Comparison of ENCODE assay signal across 8 mouse cellular contexts in the genomic region with DNA sequence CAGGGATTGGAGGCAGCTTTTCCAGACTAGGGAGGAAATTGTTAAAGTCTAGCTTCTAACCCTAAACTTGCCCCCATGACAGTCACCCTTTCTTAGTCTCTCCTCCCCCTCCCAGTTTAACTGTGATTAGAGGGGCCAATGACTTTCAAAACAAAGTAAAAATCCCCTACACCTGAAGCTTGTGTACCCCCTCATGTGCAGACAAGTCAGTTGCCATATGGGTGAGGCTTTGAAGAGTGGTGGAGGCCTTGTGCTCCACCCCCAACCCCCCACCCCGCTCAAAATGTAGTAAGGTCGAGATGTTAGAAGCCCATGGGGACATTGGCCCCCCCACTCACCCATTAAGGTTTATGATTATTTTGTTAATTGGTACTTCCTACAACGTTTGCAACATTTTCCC. TPM values are rescaled to one million over a fixed set of nuclear protein-coding genes. Genes with fewer than 3 reads are reported as not detected.
DNase-seq lines count a peak whose midpoint lies in the region; ATAC-seq and TF ChIP-seq lines count a peak whose summit lies in the region.

No protein-coding gene starts in this region.

- H3K27ac ChIP-seq in embryonic facial prominence, embryonic 11.5 days (replicated peaks; ENCODE audit: low read depth, low read length) = no peak overlapping the region
- peak overlapping the region; percentile 95 for H3K27ac ChIP-seq in hindbrain, postnatal 0 days
- H3K27ac ChIP-seq in midbrain, embryonic 16.5 days (ENCODE audit: low read length) = no peak overlapping the region

- H3K4me3 ChIP-seq in embryonic facial prominence, embryonic 11.5 days (ENCODE audit: low read depth, low read length) = peak overlapping the region; percentile 68
- peak overlapping the region; percentile 57 for H3K4me3 ChIP-seq in hindbrain, postnatal 0 days (ENCODE audit: low read length)
- H3K4me3 ChIP-seq in midbrain, embryonic 16.5 days (ENCODE audit: low read depth, low read length) = peak overlapping the region; percentile 80

- H3K27me3 ChIP-seq in embryonic facial prominence, embryonic 11.5 days (ENCODE audit: control insufficient read depth, insufficient read depth, low read length) = peaks cover 2% of the 10 kb centered on the region; the same call in 1 of the 2 replicates
- H3K27me3 ChIP-seq in hindbrain, postnatal 0 days (ENCODE audit: insufficient read depth, low read length) = no peaks in the 10 kb centered on the region
- no peaks in the 10 kb centered on the region for H3K27me3 ChIP-seq in midbrain, embryonic 16.5 days (ENCODE audit: control insufficient read depth, insufficient read depth, low read depth, low read length)

- H3K4me2 ChIP-seq in embryonic facial prominence, embryonic 11.5 days (ENCODE audit: low read depth, low read length) = peak overlapping the region; percentile 88
- peak overlapping the region; percentile 64 for H3K4me2 ChIP-seq in hindbrain, postnatal 0 days (ENCODE audit: low read depth, low read length)
- peak overlapping the region; percentile 91 for H3K4me2 ChIP-seq in midbrain, embryonic 16.5 days (ENCODE audit: low read length)

- WGBS in embryonic facial prominence, embryonic 11.5 days = 0% methylated on average over 3 of the region's 3 CpGs
- 4% methylated on average over 3 of the region's 3 CpGs for WGBS in hindbrain, postnatal 0 days
- 4% methylated on average over 3 of the region's 3 CpGs for WGBS in midbrain, embryonic 16.5 days

- DNase-seq in kidney, postnatal 10 days = peak; percentile 11
- DNase-seq in kidney, adult 9 months = no peak
- DNase-seq in embryonic facial prominence, embryonic 11.5 days (ENCODE audit: low spot score) = no peak
- DNase-seq in hindbrain, postnatal 0 days (ENCODE audit: low spot score) = no peak
- DNase-seq in ovary, postnatal 10 days (ENCODE audit: low spot score) = no peak
- no peak for DNase-seq in frontal cortex, postnatal 10 days (ENCODE audit: low spot score in 2 of 2)

- no peaks in the 10 kb centered on the region; the same call in 1 of the 2 replicates for H3K4me1 ChIP-seq in embryonic facial prominence, embryonic 11.5 days (ENCODE audit: control insufficient read depth, insufficient read depth, low read length)
- H3K4me1 ChIP-seq in hindbrain, postnatal 0 days (ENCODE audit: insufficient read depth, low read length) = peaks cover 25% of the 10 kb centered on the region; the same call in 1 of the 2 replicates
- H3K4me1 ChIP-seq in midbrain, embryonic 16.5 days (ENCODE audit: control insufficient read depth, insufficient read depth, low read length) = peaks cover 50% of the 10 kb centered on the region

- H3K9ac ChIP-seq in embryonic facial prominence, embryonic 11.5 days (replicated peaks; ENCODE audit: low read length) = peak overlapping the region; percentile 84
- H3K9ac ChIP-seq in hindbrain, postnatal 0 days (replicated peaks; ENCODE audit: low read length) = peak overlapping the region; percentile 83
- H3K9ac ChIP-seq in midbrain, embryonic 16.5 days (ENCODE audit: low read depth, low read length) = peak overlapping the region; percentile 98

- no peaks in the 10 kb centered on the region; the same call in 1 of the 2 replicates for H3K36me3 ChIP-seq in embryonic facial prominence, embryonic 11.5 days (replicated peaks; ENCODE audit: control insufficient read depth, insufficient read depth, low read depth, low read length)
- no peaks in the 10 kb centered on the region; the same call in 1 of the 2 replicates for H3K36me3 ChIP-seq in hindbrain, postnatal 0 days (ENCODE audit: insufficient read depth, low read length)
- peaks cover 2% of the 10 kb centered on the region; the same call in 1 of the 2 replicates for H3K36me3 ChIP-seq in midbrain, embryonic 16.5 days (ENCODE audit: control insufficient read depth, insufficient read depth, low read length)

- no peak for ATAC-seq in embryonic facial prominence, embryonic 11.5 days (replicated peaks; ENCODE audit: insufficient number of reproducible peaks, low FRiP score, low TSS enrichment, low read depth)
- no peak for ATAC-seq in hindbrain, postnatal 0 days
- ATAC-seq in midbrain, embryonic 16.5 days = no peak
- no peak for ATAC-seq in inflammation-experienced regulatory T-cells, adult 6 months

- no peaks in the 10 kb centered on the region for H3K9me3 ChIP-seq in embryonic facial prominence, embryonic 11.5 days (replicated peaks; ENCODE audit: control insufficient read depth, low read length)
- H3K9me3 ChIP-seq in hindbrain, postnatal 0 days (ENCODE audit: low read length) = no peaks in the 10 kb centered on the region
- no peaks in the 10 kb centered on the region for H3K9me3 ChIP-seq in midbrain, embryonic 16.5 days (replicated peaks; ENCODE audit: control insufficient read depth, low read length, poor library complexity, severe bottlenecking)

- TF ChIP-seq CTCF in hindbrain, postnatal 0 days (IDR thresholded peaks at IDR 0.05; ENCODE audit: low read depth) = no peak

RNA-seq across cellular contexts. Expression of gene Lbh, which starts 1.5 kb away (rescaled TPM):
- polyA plus RNA-seq in embryonic facial prominence, embryonic 11.5 days (2014; fragmentation: Nextera tagmentation; extraction: Ambion mirVana) = 4.7 and 4.9 TPM in 2 replicates
- total RNA-seq in hindbrain, postnatal 0 days (2014; rRNA removed) = 79.4 and 103 TPM in 2 replicates
- polyA plus RNA-seq in hindbrain, postnatal 0 days (2015; fragmentation: Nextera tagmentation; extraction: Ambion mirVana) = 4.3 and 4.6 TPM in 2 replicates
- 4.0 and 5.5 TPM in 2 replicates for polyA plus RNA-seq in midbrain, embryonic 16.5 days (2015; fragmentation: Nextera tagmentation; extraction: Ambion mirVana)
- 10 to 100 TPM; 21.0 to 45.8 (median 30.0) TPM for polyA plus RNA-seq in inflammation-experienced regulatory T-cells, adult 6 months (2017; shearing (Covaris generic))
